Mouse (Mus musculus) liver, postnatal 0 days (tissue): ENCODE data around the gene Bach2.

Experiments used
- CTCF ChIP-seq: sonication (generic); IDR thresholded peaks from 2 replicates; pipeline ENCODE4 v1.5.1; 2016; ENCODE audit warnings: antibody characterized with exemption, low read depth
- EP300 ChIP-seq: IDR thresholded peaks from 2 replicates; pipeline ENCODE4 v1.6.1; 2016; ENCODE audit warnings: antibody characterized with exemption, low read depth, mild to moderate bottlenecking

- TF ChIP-seq EP300 (no peak), CTCF (no peak)
Observed at GRCm38 (mm10) chr4:32430136-32430535, 191.5 kb downstream of the Bach2 start.
